Mouse (Mus musculus): ENCODE results near the gene Osbpl8. TPM values are rescaled to one million over a fixed set of nuclear protein-coding genes. Genes with fewer than 3 reads are reported as not detected.

Osbpl8 gene
- polyA plus RNA-seq, 1 experiment: 1.1 TPM

DNA sequence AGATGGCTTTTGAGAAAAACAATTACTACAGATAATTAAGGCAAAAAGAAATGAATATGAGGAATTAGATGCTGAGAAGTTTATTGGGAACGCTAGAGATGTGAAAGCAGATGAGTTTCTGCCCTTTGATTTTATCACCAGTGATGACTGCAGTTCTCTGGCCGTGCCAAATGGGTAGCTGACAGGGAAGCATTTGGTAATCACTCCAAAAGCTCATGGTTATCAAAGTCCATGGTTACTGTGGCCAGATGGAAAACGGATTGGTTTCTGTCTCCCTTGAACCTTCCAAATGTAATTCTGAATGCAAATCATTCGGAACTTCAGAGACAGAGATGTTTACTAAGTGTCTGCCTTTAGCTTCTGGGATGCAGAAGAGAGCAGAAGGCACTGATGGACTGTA, 37.1 kb downstream of the Osbpl8 start:
- H3K27me3 ChIP-seq (ENCODE audit: control insufficient read depth, insufficient read depth, low read length): no peaks in the 10 kb centered on the region
- no peak overlapping the region for H3K4me3 ChIP-seq (ENCODE audit: low read depth, low read length)
- WGBS: 54% methylated on average over 4 of the region's 4 CpGs
- H3K27ac ChIP-seq (ENCODE audit: insufficient read depth, low read depth, low read length): no peak overlapping the region
- H3K36me3 ChIP-seq (ENCODE audit: control insufficient read depth, insufficient read depth, low read length): no peaks in the 10 kb centered on the region
- no peaks in the 10 kb centered on the region for H3K4me1 ChIP-seq (ENCODE audit: control insufficient read depth, insufficient read depth, insufficient read length, low read length)
- no peak for TF ChIP-seq POLR2A (IDR thresholded peaks at IDR 0.05; ENCODE audit: low read depth, low read length)
- no peak for TF ChIP-seq CTCF (IDR thresholded peaks at IDR 0.05; ENCODE audit: extremely low read depth, insufficient read length, insufficient replicate concordance, low read depth, low read length)

DNA sequence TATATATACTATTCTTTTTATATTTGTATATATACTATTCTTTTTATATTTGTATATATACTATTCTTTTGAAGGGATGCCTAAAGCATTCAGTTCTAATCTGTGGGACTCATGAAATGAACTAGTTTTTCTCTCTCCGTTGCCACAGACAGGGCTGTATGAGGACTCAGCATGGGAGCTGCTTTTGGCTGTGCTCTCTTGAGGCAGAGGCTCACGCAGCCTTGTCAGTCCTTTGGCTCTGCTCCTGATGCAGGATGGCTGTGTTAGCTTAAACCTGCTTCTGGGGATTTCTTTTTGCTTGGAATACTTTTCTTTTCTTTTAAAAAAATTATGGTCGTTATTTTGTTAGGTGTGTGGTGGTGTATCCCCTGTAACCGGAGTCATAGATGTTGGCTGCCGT, 39.5 kb downstream of the Osbpl8 start:
- Histone ChIP-seq H3K36me3 (ENCODE audit: control insufficient read depth, insufficient read depth, low read length) (peaks cover 2% of the 10 kb centered on the region; the same call in 1 of the 2 replicates), H3K27me3 (ENCODE audit: control insufficient read depth, insufficient read depth, low read length) (no peaks in the 10 kb centered on the region), H3K4me1 (ENCODE audit: control insufficient read depth, insufficient read depth, insufficient read length, low read length) (no peaks in the 10 kb centered on the region), H3K4me3 (ENCODE audit: low read depth, low read length) (no peak overlapping the region), H3K27ac (ENCODE audit: insufficient read depth, low read depth, low read length) (no peak overlapping the region)
- WGBS: 92% methylated on average over 5 of the region's 5 CpGs
- TF ChIP-seq POLR2A (IDR thresholded peaks at IDR 0.05; ENCODE audit: low read depth, low read length) (no peak), CTCF (IDR thresholded peaks at IDR 0.05; ENCODE audit: extremely low read depth, insufficient read length, insufficient replicate concordance, low read depth, low read length) (no peak)

DNA sequence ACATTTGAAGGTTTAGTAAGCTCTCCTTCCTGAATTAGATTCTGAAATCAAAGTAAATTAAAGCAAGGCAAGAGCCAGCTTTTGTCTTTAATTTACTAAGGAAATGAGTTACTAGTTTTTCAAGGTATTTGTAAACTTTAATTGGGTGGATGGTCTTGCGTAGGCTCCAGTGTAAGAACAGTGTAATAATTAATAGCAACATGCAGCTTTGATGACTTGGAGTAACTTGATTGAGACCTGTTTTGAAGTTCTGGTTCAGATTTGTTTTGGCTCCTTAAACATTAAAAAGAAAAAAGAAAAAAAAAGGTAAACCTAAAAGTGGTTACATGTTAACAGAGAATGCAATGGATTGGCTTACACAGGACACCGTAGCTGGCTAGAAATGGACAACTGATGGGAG, 40.9 kb downstream of the Osbpl8 start:
- no peak for TF ChIP-seq POLR2A (IDR thresholded peaks at IDR 0.05; ENCODE audit: low read depth, low read length)
- no peak for TF ChIP-seq CTCF (IDR thresholded peaks at IDR 0.05; ENCODE audit: extremely low read depth, insufficient read length, insufficient replicate concordance, low read depth, low read length)
- 99% methylated on average over 2 of the region's 2 CpGs for WGBS
- no peaks in the 10 kb centered on the region for H3K27me3 ChIP-seq (ENCODE audit: control insufficient read depth, insufficient read depth, low read length)
- H3K27ac ChIP-seq (ENCODE audit: insufficient read depth, low read depth, low read length): no peak overlapping the region
- peaks cover 2% of the 10 kb centered on the region; the same call in 1 of the 2 replicates for H3K36me3 ChIP-seq (ENCODE audit: control insufficient read depth, insufficient read depth, low read length)
- no peak overlapping the region for H3K4me3 ChIP-seq (ENCODE audit: low read depth, low read length)
- H3K4me1 ChIP-seq (ENCODE audit: control insufficient read depth, insufficient read depth, insufficient read length, low read length): no peaks in the 10 kb centered on the region

DNA sequence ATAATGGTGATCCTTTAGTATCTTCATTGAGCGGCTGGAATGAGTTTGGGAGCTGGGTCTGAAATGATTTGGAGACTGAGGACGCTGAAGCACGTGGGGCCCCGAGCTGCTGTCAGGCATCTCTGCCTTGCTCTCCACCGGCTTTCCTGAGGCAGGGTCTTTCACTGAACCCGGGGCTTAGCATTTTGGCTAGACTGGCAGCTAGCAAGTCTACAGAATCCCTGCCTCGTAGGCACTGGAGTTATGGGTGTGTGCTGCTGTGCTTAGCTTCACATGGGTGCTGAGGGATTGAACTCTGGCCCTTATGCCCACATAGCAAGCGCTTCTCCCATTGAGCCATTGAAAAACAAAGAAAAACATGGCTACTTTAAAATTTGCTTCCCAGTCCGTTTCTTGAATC, 42.8 kb downstream of the Osbpl8 start:
- no peak for TF ChIP-seq CTCF (IDR thresholded peaks at IDR 0.05; ENCODE audit: extremely low read depth, insufficient read length, insufficient replicate concordance, low read depth, low read length)
- no peak for TF ChIP-seq POLR2A (IDR thresholded peaks at IDR 0.05; ENCODE audit: low read depth, low read length)
- peaks cover 2% of the 10 kb centered on the region; the same call in 1 of the 2 replicates for H3K36me3 ChIP-seq (ENCODE audit: control insufficient read depth, insufficient read depth, low read length)
- H3K4me3 ChIP-seq (ENCODE audit: low read depth, low read length): no peak overlapping the region
- no peaks in the 10 kb centered on the region for H3K27me3 ChIP-seq (ENCODE audit: control insufficient read depth, insufficient read depth, low read length)
- WGBS: 88% methylated on average over 9 of the region's 9 CpGs
- no peaks in the 10 kb centered on the region for H3K4me1 ChIP-seq (ENCODE audit: control insufficient read depth, insufficient read depth, insufficient read length, low read length)
- no peak overlapping the region for H3K27ac ChIP-seq (ENCODE audit: insufficient read depth, low read depth, low read length)

DNA sequence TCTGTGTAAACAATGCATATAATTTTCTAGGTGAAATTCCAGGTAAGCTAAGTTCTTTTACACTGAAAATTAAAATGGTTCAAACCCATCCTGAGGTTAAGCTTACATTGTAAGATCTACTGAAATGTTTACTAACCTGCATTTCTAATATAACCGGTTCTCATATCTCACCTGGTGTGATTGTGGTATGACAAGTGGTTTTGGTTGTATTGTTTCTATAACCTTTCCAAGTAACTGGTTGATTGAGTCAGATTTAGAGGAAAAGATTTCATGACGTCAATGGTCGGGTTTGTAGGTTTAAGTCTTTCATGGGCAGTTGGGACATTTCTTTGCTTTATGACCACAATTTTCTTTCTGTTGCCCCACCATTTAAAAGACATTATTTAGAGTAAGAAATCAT, 49.5 kb downstream of the Osbpl8 start:
- no peak overlapping the region for H3K4me3 ChIP-seq (ENCODE audit: low read depth, low read length)
- 68% methylated on average over 3 of the region's 3 CpGs for WGBS
- no peaks in the 10 kb centered on the region for H3K4me1 ChIP-seq (ENCODE audit: control insufficient read depth, insufficient read depth, insufficient read length, low read length)
- TF ChIP-seq CTCF (IDR thresholded peaks at IDR 0.05; ENCODE audit: extremely low read depth, insufficient read length, insufficient replicate concordance, low read depth, low read length) (no peak), POLR2A (IDR thresholded peaks at IDR 0.05; ENCODE audit: low read depth, low read length) (no peak)
- H3K27me3 ChIP-seq (ENCODE audit: control insufficient read depth, insufficient read depth, low read length): no peaks in the 10 kb centered on the region
- no peaks in the 10 kb centered on the region for H3K36me3 ChIP-seq (ENCODE audit: control insufficient read depth, insufficient read depth, low read length)
- no peak overlapping the region for H3K27ac ChIP-seq (ENCODE audit: insufficient read depth, low read depth, low read length)

DNA sequence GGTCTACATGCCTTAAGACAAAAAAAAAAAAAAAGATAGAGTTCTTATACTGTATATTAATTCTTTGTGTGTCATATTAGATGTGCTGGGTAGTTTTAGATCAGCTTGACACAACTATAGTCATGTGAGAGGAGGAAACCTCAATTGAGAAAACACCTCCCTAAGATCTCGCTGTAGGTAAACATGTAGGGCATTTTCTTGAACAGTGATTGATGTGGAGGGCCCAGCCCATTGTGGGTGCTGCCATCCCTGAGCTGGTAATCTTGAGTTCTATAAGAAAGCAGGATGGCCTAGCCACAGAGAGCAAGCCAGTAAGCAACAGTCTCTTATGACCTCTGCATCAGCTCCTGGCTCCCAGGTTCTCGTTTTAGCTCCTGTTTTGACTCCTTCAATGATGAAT, 50.1 kb downstream of the Osbpl8 start:
- Histone ChIP-seq H3K4me1 (ENCODE audit: control insufficient read depth, insufficient read depth, insufficient read length, low read length) (no peaks in the 10 kb centered on the region), H3K27ac (ENCODE audit: insufficient read depth, low read depth, low read length) (no peak overlapping the region), H3K4me3 (ENCODE audit: low read depth, low read length) (no peak overlapping the region), H3K36me3 (ENCODE audit: control insufficient read depth, insufficient read depth, low read length) (no peaks in the 10 kb centered on the region), H3K27me3 (ENCODE audit: control insufficient read depth, insufficient read depth, low read length) (no peaks in the 10 kb centered on the region)
- TF ChIP-seq CTCF (IDR thresholded peaks at IDR 0.05; ENCODE audit: extremely low read depth, insufficient read length, insufficient replicate concordance, low read depth, low read length): no peak
- TF ChIP-seq POLR2A (IDR thresholded peaks at IDR 0.05; ENCODE audit: low read depth, low read length): no peak
- 59% methylated on average over 2 of the region's 2 CpGs for WGBS

DNA sequence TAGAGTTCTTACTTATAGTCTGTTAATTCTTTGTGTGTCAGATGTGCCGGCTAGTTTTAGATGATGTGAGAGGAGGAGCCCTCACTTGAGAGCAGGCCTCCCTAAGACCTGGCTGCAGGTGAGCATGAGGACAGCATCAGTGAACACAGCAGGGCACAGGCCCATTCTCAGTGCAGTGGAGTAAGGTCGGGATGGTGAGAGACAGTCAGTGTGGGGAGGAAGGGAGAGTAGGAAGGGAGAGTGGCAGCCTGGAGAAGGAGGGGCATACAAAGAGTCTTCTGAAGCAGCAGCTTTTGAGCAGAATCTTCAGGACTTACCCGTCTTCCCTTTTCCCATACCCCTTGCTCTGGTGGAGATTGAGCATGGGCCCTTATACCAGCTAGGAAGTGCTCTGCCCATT, 51.0 kb downstream of the Osbpl8 start:
- 85% methylated on average over 3 of the region's 3 CpGs for WGBS
- Histone ChIP-seq H3K27me3 (ENCODE audit: control insufficient read depth, insufficient read depth, low read length) (no peaks in the 10 kb centered on the region), H3K27ac (ENCODE audit: insufficient read depth, low read depth, low read length) (no peak overlapping the region), H3K4me3 (ENCODE audit: low read depth, low read length) (no peak overlapping the region), H3K36me3 (ENCODE audit: control insufficient read depth, insufficient read depth, low read length) (no peaks in the 10 kb centered on the region), H3K4me1 (ENCODE audit: control insufficient read depth, insufficient read depth, insufficient read length, low read length) (no peaks in the 10 kb centered on the region)
- no peak for TF ChIP-seq CTCF (IDR thresholded peaks at IDR 0.05; ENCODE audit: extremely low read depth, insufficient read length, insufficient replicate concordance, low read depth, low read length)
- no peak for TF ChIP-seq POLR2A (IDR thresholded peaks at IDR 0.05; ENCODE audit: low read depth, low read length)

DNA sequence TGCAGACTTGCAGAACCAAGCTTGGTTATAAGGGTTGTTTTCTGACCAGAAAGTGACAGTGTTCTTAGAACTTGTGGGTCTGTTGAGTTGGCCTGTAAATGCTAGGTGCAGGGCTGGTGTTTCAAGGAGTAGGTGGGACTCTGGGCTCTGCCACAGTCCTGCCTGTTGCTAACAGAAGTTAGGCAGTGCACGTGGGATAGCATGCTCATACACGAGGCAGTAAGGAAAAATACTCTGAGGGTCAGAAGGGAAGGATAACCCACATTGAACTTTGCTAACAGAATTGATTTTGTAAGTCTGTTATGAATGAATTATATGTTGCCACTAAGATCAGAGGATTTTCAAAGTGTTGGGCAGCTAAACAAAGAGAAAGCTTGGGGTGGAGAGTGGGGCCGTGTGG, 51.6 kb downstream of the Osbpl8 start:
- TF ChIP-seq POLR2A (IDR thresholded peaks at IDR 0.05; ENCODE audit: low read depth, low read length): no peak
- TF ChIP-seq CTCF (IDR thresholded peaks at IDR 0.05; ENCODE audit: extremely low read depth, insufficient read length, insufficient replicate concordance, low read depth, low read length): no peak
- H3K4me1 ChIP-seq (ENCODE audit: control insufficient read depth, insufficient read depth, insufficient read length, low read length): no peaks in the 10 kb centered on the region
- no peak overlapping the region for H3K4me3 ChIP-seq (ENCODE audit: low read depth, low read length)
- no peak overlapping the region for H3K27ac ChIP-seq (ENCODE audit: insufficient read depth, low read depth, low read length)
- H3K27me3 ChIP-seq (ENCODE audit: control insufficient read depth, insufficient read depth, low read length): no peaks in the 10 kb centered on the region
- H3K36me3 ChIP-seq (ENCODE audit: control insufficient read depth, insufficient read depth, low read length): no peaks in the 10 kb centered on the region
- WGBS: 75% methylated on average over 3 of the region's 3 CpGs
